Mouse (Mus musculus): Measurements from ENCODE around the gene Cxcr5. TPM values are rescaled to one million over a fixed set of nuclear protein-coding genes. Genes with fewer than 3 reads are reported as not detected.

Gene Cxcr5
- polyA plus RNA-seq, 1 experiment from 2014 or later, result 0.48 TPM

DNA sequence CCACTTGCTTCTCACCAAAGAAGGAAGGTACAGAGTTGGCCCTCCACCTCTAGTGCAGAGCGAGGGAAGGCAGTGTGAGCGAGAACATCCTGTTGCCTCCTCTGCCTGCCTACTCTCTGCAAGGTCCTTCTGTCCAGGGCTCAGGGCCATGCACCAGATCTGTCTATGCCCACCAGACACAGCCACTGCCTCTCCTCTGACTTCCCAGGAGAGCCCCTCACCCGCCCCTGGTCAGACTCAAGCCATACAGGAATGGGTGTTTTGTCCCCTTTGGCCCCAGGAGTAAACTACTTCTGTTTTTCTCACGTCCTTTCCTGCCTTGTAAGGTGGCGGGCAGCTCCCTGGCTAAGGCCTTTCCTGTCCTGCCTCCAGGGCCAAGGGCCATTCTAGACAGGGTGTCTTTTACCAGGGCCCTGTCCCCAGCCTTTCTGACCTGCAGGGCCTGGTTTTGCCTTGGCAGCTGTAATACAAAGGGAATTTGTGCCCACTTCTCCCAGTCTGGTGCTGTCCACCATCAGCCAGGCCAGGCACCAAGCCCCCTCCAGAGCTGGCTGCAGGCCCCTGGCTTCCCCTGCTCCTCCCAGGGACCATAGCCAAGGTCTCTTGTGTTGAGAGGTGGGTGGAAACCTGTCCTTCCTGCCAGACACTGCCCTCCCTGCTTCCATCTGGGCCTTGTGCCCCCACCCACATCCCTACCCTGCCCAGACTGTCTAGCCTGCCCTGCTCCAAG, 50.6 kb downstream of the Cxcr5 start:
- Histone ChIP-seq H3K9ac (ENCODE audit: low read depth, low read length) (no peak overlapping the region), H3K4me2 (replicated peaks; ENCODE audit: low read depth, low read length) (no peak overlapping the region), H3K27me3 (ENCODE audit: control insufficient read depth, insufficient read depth, low read length) (no peaks in the 10 kb centered on the region), H3K4me3 (ENCODE audit: low read depth, low read length) (no peak overlapping the region), H3K36me3 (ENCODE audit: control insufficient read depth, insufficient read depth, low read length) (no peaks in the 10 kb centered on the region), H3K9me3 (ENCODE audit: control insufficient read depth, low read length) (no peaks in the 10 kb centered on the region), H3K4me1 (replicated peaks; ENCODE audit: control insufficient read depth, insufficient read depth, low read length) (0 out of 2 replicates have a peak, but pooled peaks cover 3% of the 10 kb centered on the region), H3K27ac (ENCODE audit: low read depth, low read length) (no peak overlapping the region; the same call in 1 of the 2 replicates)
- DNase-seq (ENCODE audit: low spot score) (no peak), ATAC-seq (ENCODE audit: low FRiP score) (0 out of 2 replicates have a peak, but pooled peaks have one; percentile 10)
- 73% methylated on average over 5 of the region's 5 CpGs for WGBS

DNA sequence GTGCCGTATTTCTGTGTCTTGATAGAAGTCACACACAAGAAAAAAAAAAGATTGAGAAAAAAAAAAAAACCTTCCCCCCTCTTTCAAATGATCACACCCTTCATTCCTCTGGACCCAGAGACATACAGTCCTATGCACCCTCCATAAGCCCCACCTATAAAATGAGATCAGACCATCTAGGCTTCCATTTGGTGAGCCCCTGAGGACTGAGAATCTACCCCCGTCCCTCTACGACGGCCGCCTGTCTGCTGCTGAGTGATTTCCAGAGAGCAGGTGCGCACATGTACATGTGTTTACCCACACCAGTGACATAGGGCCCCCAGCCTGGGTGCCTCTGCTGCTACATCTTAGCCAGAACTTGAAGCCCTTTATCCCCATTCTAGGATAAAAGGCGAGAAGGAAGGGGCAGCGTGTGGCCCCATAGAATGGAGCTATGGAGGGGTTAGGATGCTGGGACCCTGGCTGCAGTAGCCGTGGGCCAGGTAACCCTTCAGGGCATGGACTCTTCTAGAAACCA, 51.3 kb downstream of the Cxcr5 start:
- no peaks in the 10 kb centered on the region for H3K9me3 ChIP-seq (ENCODE audit: control insufficient read depth, low read length)
- no peaks in the 10 kb centered on the region for H3K36me3 ChIP-seq (ENCODE audit: control insufficient read depth, insufficient read depth, low read length)
- 31% methylated on average over 9 of the region's 9 CpGs for WGBS
- H3K27ac ChIP-seq (ENCODE audit: low read depth, low read length), result no peak overlapping the region; the same call in 1 of the 2 replicates
- no peak overlapping the region; the same call in 1 of the 2 replicates for H3K4me2 ChIP-seq (replicated peaks; ENCODE audit: low read depth, low read length)
- no peaks in the 10 kb centered on the region for H3K27me3 ChIP-seq (ENCODE audit: control insufficient read depth, insufficient read depth, low read length)
- DNase-seq (ENCODE audit: low spot score), result no peak
- no peak overlapping the region; the same call in 1 of the 2 replicates for H3K4me3 ChIP-seq (ENCODE audit: low read depth, low read length)
- 0 out of 2 replicates have a peak, but pooled peaks cover 3% of the 10 kb centered on the region for H3K4me1 ChIP-seq (replicated peaks; ENCODE audit: control insufficient read depth, insufficient read depth, low read length)
- ATAC-seq (ENCODE audit: low FRiP score), result no peak
- H3K9ac ChIP-seq (ENCODE audit: low read depth, low read length), result no peak overlapping the region

DNA sequence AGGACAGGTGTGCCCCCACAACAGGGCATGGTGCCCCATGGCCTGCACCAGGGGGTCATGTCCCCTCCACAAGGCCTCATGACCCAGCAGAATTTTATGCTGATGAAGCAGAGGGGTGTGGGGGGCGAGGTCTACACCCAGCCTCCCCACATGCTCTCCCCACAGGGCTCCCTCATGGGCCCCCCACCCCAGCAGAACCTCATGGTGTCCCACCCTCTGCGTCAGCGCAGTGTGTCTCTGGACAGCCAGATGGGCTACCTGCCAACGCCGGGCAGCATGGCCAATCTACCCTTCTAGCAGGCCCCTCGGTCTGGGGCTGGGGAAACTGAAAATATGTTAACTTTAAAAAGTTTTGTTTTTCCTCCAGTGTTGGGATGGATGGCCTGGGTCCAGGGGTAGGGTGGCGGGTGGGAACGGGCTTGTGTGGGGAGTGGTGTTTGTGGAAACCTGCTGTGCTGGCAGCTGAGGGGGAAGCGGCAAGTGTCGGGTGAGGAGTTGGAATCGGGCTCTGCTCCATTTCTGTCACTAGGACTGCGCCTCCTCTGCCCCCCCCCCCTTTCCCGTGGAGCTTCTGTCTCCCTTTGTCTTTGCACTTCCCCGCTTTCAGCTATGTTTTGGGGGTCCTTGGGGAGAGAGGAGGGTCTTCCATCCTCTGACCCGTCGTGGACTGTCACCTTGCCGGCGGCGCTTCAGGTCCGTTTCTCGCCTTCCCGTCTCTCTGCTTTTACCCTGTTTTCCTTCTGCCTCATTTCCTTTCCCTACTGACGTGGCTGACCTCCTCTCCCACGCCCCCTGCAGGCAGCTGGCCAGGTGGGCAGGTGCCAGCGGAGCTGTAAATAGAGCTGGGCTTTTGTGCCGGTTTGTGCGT, 52.0 kb downstream of the Cxcr5 start:
- Histone ChIP-seq H3K36me3 (ENCODE audit: control insufficient read depth, insufficient read depth, low read length) (0 out of 2 replicates have a peak, but pooled peaks cover 2% of the 10 kb centered on the region), H3K4me2 (replicated peaks; ENCODE audit: low read depth, low read length) (peak overlapping the region; percentile 44), H3K4me3 (ENCODE audit: low read depth, low read length) (peak overlapping the region; percentile 17), H3K9ac (ENCODE audit: low read depth, low read length) (no peak overlapping the region), H3K9me3 (ENCODE audit: control insufficient read depth, low read length) (no peaks in the 10 kb centered on the region), H3K27me3 (ENCODE audit: control insufficient read depth, insufficient read depth, low read length) (no peaks in the 10 kb centered on the region), H3K27ac (ENCODE audit: low read depth, low read length) (no peak overlapping the region), H3K4me1 (replicated peaks; ENCODE audit: control insufficient read depth, insufficient read depth, low read length) (0 out of 2 replicates have a peak, but pooled peaks cover 3% of the 10 kb centered on the region)
- DNase-seq (ENCODE audit: low spot score) (peak; percentile 82), ATAC-seq (ENCODE audit: low FRiP score) (peak; percentile 30; the same call in 1 of the 2 replicates)
- WGBS, result 11% methylated on average over 26 of the region's 27 CpGs

DNA sequence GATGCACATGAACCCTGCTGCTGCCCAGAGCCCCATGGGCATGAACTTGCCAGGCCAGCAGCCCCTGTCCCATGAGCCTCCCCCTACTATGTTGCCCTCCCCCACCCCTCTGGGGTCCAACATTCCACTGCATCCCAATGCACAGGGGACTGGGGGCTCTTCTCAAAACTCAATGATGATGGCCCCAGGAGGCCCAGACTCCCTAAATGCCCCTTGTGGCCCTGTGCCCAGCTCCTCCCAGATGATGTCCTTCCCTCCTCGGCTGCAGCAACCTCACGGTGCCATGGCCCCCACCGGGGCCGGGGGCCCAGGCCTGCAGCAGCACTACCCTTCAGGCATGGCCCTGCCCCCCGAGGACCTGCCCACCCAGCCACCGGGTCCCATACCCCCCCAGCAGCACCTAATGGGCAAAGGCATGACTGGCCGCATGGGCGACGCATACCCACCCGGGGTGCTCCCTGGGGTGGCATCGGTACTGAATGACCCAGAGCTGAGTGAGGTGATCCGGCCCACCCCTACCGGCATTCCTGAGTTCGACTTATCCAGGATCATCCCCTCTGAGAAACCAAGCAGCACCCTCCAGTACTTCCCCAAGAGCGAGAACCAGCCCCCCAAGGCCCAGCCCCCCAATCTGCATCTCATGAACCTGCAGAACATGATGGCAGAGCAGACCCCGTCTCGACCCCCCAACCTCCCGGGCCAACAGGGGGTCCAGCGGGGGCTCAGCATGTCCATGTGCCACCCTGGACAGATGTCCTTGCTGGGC, 52.8 kb downstream of the Cxcr5 start:
- 85% methylated on average over 18 of the region's 19 CpGs for WGBS
- no peaks in the 10 kb centered on the region for H3K9me3 ChIP-seq (ENCODE audit: control insufficient read depth, low read length)
- H3K4me2 ChIP-seq (replicated peaks; ENCODE audit: low read depth, low read length), result no peak overlapping the region
- H3K4me3 ChIP-seq (ENCODE audit: low read depth, low read length), result no peak overlapping the region
- ATAC-seq (ENCODE audit: low FRiP score) (no peak), DNase-seq (ENCODE audit: low spot score) (no peak)
- no peak overlapping the region for H3K9ac ChIP-seq (ENCODE audit: low read depth, low read length)
- H3K36me3 ChIP-seq (ENCODE audit: control insufficient read depth, insufficient read depth, low read length), result 0 out of 2 replicates have a peak, but pooled peaks cover 2% of the 10 kb centered on the region
- H3K27me3 ChIP-seq (ENCODE audit: control insufficient read depth, insufficient read depth, low read length), result no peaks in the 10 kb centered on the region
- 0 out of 2 replicates have a peak, but pooled peaks cover 3% of the 10 kb centered on the region for H3K4me1 ChIP-seq (replicated peaks; ENCODE audit: control insufficient read depth, insufficient read depth, low read length)
- H3K27ac ChIP-seq (ENCODE audit: low read depth, low read length), result no peak overlapping the region

DNA sequence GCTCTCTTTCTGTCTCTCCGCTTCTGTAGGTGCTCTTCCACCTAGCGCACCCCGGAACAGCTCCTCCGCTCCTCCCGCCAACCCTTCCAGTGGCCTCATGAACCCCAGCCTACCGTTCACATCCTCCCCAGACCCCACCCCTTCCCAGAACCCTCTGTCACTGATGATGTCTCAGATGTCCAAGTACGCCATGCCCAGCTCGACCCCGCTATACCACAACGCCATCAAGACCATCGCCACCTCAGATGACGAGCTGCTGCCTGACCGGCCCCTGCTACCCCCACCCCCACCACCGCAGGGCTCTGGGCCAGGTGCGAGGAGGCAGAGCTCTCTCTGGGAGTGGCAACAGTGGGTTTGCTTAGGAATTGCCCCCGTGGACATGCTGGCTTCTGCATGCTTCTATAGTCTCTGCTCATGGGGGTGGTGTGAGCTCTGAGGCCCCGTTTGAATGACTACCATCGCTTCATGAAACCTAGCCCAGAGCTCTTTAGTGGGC, 53.5 kb downstream of the Cxcr5 start:
- Histone ChIP-seq H3K4me2 (replicated peaks; ENCODE audit: low read depth, low read length) (no peak overlapping the region), H3K27ac (ENCODE audit: low read depth, low read length) (no peak overlapping the region), H3K27me3 (ENCODE audit: control insufficient read depth, insufficient read depth, low read length) (no peaks in the 10 kb centered on the region), H3K9ac (ENCODE audit: low read depth, low read length) (no peak overlapping the region), H3K36me3 (ENCODE audit: control insufficient read depth, insufficient read depth, low read length) (0 out of 2 replicates have a peak, but pooled peaks cover 2% of the 10 kb centered on the region), H3K9me3 (ENCODE audit: control insufficient read depth, low read length) (no peaks in the 10 kb centered on the region), H3K4me1 (replicated peaks; ENCODE audit: control insufficient read depth, insufficient read depth, low read length) (0 out of 2 replicates have a peak, but pooled peaks cover 3% of the 10 kb centered on the region), H3K4me3 (ENCODE audit: low read depth, low read length) (no peak overlapping the region)
- DNase-seq (ENCODE audit: low spot score) (no peak), ATAC-seq (ENCODE audit: low FRiP score) (no peak)
- 79% methylated on average over 18 of the region's 18 CpGs for WGBS

DNA sequence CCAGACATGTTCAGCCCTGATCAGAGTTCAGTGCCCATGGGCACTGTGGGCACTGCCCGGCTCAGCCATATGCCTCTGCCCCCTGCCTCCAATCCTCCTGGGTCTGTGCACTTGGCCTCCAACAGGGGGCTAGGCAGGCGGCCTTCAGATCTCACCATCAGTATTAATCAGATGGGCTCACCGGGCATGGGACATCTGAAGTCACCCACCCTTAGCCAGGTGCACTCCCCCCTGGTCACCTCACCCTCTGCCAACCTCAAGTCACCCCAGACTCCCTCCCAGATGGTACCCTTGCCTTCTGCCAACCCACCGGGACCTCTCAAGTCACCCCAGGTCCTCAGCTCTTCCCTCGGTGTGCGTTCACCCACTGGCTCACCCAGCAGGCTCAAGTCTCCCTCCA, 54.3 kb downstream of the Cxcr5 start:
- no peak overlapping the region for H3K4me3 ChIP-seq (ENCODE audit: low read depth, low read length)
- DNase-seq (ENCODE audit: low spot score), result no peak
- 0 out of 2 replicates have a peak, but pooled peaks cover 2% of the 10 kb centered on the region for H3K36me3 ChIP-seq (ENCODE audit: control insufficient read depth, insufficient read depth, low read length)
- no peak for ATAC-seq (ENCODE audit: low FRiP score)
- no peaks in the 10 kb centered on the region for H3K9me3 ChIP-seq (ENCODE audit: control insufficient read depth, low read length)
- H3K4me2 ChIP-seq (replicated peaks; ENCODE audit: low read depth, low read length), result no peak overlapping the region
- no peak overlapping the region for H3K9ac ChIP-seq (ENCODE audit: low read depth, low read length)
- no peak overlapping the region for H3K27ac ChIP-seq (ENCODE audit: low read depth, low read length)
- H3K27me3 ChIP-seq (ENCODE audit: control insufficient read depth, insufficient read depth, low read length), result no peaks in the 10 kb centered on the region
- 91% methylated on average over 6 of the region's 6 CpGs for WGBS
- 0 out of 2 replicates have a peak, but pooled peaks cover 3% of the 10 kb centered on the region for H3K4me1 ChIP-seq (replicated peaks; ENCODE audit: control insufficient read depth, insufficient read depth, low read length)

DNA sequence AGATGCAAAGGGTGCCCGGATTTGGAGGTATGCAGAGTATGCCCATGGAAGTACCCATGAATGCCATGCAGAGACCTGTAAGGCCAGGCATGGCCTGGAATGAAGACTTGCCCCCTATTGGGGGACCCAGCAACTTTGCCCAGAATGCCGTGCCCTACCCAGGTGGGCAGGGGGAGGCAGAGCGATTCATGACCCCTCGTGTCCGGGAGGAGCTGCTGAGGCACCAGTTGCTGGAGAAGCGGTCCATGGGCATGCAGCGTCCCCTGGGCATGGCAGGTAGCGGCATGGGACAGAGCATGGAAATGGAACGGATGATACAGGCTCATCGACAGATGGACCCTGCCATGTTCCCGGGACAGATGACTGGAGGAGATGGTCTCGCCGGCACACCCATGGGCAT, 55.1 kb downstream of the Cxcr5 start:
- no peak overlapping the region for H3K9ac ChIP-seq (ENCODE audit: low read depth, low read length)
- 92% methylated on average over 13 of the region's 13 CpGs for WGBS
- DNase-seq (ENCODE audit: low spot score) (no peak), ATAC-seq (ENCODE audit: low FRiP score) (no peak)
- no peaks in the 10 kb centered on the region for H3K9me3 ChIP-seq (ENCODE audit: control insufficient read depth, low read length)
- no peak overlapping the region for H3K27ac ChIP-seq (ENCODE audit: low read depth, low read length)
- H3K27me3 ChIP-seq (ENCODE audit: control insufficient read depth, insufficient read depth, low read length), result no peaks in the 10 kb centered on the region
- H3K4me1 ChIP-seq (replicated peaks; ENCODE audit: control insufficient read depth, insufficient read depth, low read length), result 0 out of 2 replicates have a peak, but pooled peaks cover 3% of the 10 kb centered on the region
- 0 out of 2 replicates have a peak, but pooled peaks cover 2% of the 10 kb centered on the region for H3K36me3 ChIP-seq (ENCODE audit: control insufficient read depth, insufficient read depth, low read length)
- no peak overlapping the region for H3K4me2 ChIP-seq (replicated peaks; ENCODE audit: low read depth, low read length)
- H3K4me3 ChIP-seq (ENCODE audit: low read depth, low read length), result no peak overlapping the region

All from hindbrain, embryonic 11.5 days (tissue).